Mouse (Mus musculus) lung, postnatal 0 days (tissue): Measurements from ENCODE around the gene Fbn1.
A peak's percentile ranks its signal among the peaks of the same experiment; 100 is the strongest.

Experiments used
- CTCF ChIP-seq: IDR thresholded peaks from 2 replicates; pipeline ENCODE4 v1.5.1; 2016; ENCODE audit warnings: antibody characterized with exemption, mild to moderate bottlenecking
- EP300 ChIP-seq: IDR thresholded peaks from 2 replicates; pipeline ENCODE4 v1.6.1; 2016; ENCODE audit warnings: antibody characterized with exemption, mild to moderate bottlenecking, control low read depth

DNA sequence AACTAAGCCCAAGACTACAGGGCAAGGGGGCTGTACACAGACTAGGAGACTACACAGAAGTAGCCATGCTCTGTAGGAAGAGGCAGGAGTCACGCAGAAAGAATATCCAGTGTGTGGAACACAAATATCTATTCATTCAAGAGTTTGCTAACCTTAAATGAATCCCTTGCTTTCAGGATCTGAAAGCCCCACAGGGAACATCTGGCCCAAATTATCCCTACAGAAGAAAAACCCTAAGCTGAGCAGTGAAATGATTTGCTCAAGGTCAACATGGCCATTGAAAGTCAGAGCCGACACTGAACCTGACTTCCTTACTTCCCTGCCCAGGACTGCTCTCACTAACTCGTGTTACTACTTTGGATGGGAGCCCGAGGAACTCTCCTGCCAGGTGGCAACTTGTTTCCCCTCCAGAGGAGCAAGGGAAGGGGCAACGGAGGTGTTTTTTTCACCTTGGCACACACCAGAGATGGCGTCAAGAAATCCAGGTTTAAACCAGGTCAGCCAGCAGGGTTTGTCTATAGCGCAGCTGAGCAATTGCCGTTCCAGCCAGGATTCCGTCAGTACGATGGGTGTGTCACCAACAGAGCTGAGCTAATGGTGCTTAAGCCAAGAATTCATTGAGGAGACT is 78.9 kb downstream of the Fbn1 start:
- TF ChIP-seq CTCF (0 out of 2 replicates have a peak, but pooled peaks have one; percentile 10), EP300 (no peak)
